Mouse (Mus musculus) layer of hippocampus, adult 9-11 months (tissue): ENCODE results near the gene Ptprn2.

Experiments used
- DNase-seq: peaks from one replicate; pipeline ENCODE4 v3.0.0; 2022

Gene Ptprn2

GRCm38 (mm10) chr12:117023235-117023634 is 537.7 kb downstream of the Ptprn2 start:
- no peak for DNase-seq

- peak; percentile 18 for DNase-seq
Observed at GRCm38 (mm10) chr12:117024916-117025315, 539.4 kb downstream of the Ptprn2 start.

- DNase-seq, result no peak
Observed at GRCm38 (mm10) chr12:117025676-117026075, 540.2 kb downstream of the Ptprn2 start.

- no peak for DNase-seq
Observed at GRCm38 (mm10) chr12:117027351-117027750, 541.8 kb downstream of the Ptprn2 start.

- DNase-seq, result no peak
Observed at GRCm38 (mm10) chr12:117028333-117028961, 542.9 kb downstream of the Ptprn2 start.

GRCm38 (mm10) chr12:117033172-117033571 is 547.7 kb downstream of the Ptprn2 start:
- DNase-seq, result no peak

- no peak for DNase-seq
Observed at GRCm38 (mm10) chr12:117034506-117034905, 549.0 kb downstream of the Ptprn2 start.

- DNase-seq, result peak; percentile 58
Observed at GRCm38 (mm10) chr12:117035243-117035642, 549.7 kb downstream of the Ptprn2 start.

GRCm38 (mm10) chr12:117039411-117039810 is 553.9 kb downstream of the Ptprn2 start:
- no peak for DNase-seq

- DNase-seq, result no peak
Observed at GRCm38 (mm10) chr12:117041409-117041808, 555.9 kb downstream of the Ptprn2 start.

- DNase-seq, result no peak
Observed at GRCm38 (mm10) chr12:117042706-117043105, 557.2 kb downstream of the Ptprn2 start.

GRCm38 (mm10) chr12:117047384-117048251 is 562.1 kb downstream of the Ptprn2 start:
- DNase-seq, result no peak

- DNase-seq, result no peak
Observed at GRCm38 (mm10) chr12:117049829-117050228, 564.3 kb downstream of the Ptprn2 start.

GRCm38 (mm10) chr12:117053223-117053850 is 567.8 kb downstream of the Ptprn2 start:
- DNase-seq, result no peak

- DNase-seq, result peak; percentile 44
Observed at GRCm38 (mm10) chr12:117053851-117054769, 568.6 kb downstream of the Ptprn2 start.

GRCm38 (mm10) chr12:117054925-117055570 is 569.5 kb downstream of the Ptprn2 start:
- no peak for DNase-seq

GRCm38 (mm10) chr12:117058184-117058958 is 572.9 kb downstream of the Ptprn2 start:
- DNase-seq, result no peak

GRCm38 (mm10) chr12:117058975-117059374 is 573.5 kb downstream of the Ptprn2 start:
- DNase-seq, result no peak

GRCm38 (mm10) chr12:117077664-117078063 is 592.1 kb downstream of the Ptprn2 start:
- no peak for DNase-seq

- DNase-seq, result peak; percentile 20
Observed at GRCm38 (mm10) chr12:117078945-117079344, 593.4 kb downstream of the Ptprn2 start.

- no peak for DNase-seq
Observed at GRCm38 (mm10) chr12:117079724-117080123, 594.2 kb downstream of the Ptprn2 start.
